Mouse (Mus musculus): ENCODE data around the gene Pcyt1b. TPM values are rescaled to one million over a fixed set of nuclear protein-coding genes. Genes with fewer than 3 reads are reported as not detected.

The Pcyt1b gene
- total and polyA plus RNA-seq, 3 experiments = 0.13 to 1.7 (median 0.35) TPM

DNA sequence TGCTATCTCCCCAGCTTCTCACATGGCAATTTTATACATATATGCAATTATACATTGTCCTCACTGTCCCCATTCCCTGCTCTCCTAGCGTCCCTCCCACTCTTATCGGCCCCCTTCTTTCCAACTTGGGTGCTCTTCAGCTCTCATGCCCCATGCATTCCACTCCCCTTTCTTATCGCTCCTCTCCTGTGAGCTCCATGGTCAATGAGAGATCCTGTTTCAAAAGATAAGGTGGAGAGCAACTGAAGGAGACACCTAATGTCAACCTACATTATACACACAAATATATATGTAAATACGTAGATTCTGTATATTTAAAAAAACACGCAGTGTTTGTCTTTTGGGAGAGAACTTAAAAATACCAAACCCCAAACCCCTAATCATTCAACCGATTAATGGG is 95.9 kb downstream of the Pcyt1b start:
- Histone ChIP-seq H3K9me3 (replicated peaks; ENCODE audit: low read length) (no peaks in the 10 kb centered on the region), H3K27me3 (replicated peaks) (no peaks in the 10 kb centered on the region), H3K4me2 (ENCODE audit: insufficient read depth, low read depth, poor library complexity, severe bottlenecking) (no peak overlapping the region), H3K4me1 (ENCODE audit: control insufficient read depth in 1 of 2, insufficient read depth in 2 of 2) (no peaks in the 10 kb centered on the region), H3K4me3 (replicated peaks in 1 of 3; ENCODE audit: low read depth in 2 of 3, low read length in 2 of 3, poor library complexity in 1 of 3) (no peak overlapping the region), H3K9ac (ENCODE audit: insufficient read depth, low read depth) (no peak overlapping the region), H3K27ac (ENCODE audit: insufficient read depth, low read depth) (no peak overlapping the region), H3K79me2 (replicated peaks; ENCODE audit: control insufficient read depth, extremely low read depth, insufficient read depth, poor library complexity, severe bottlenecking) (no peaks in the 10 kb centered on the region), H3K36me3 (replicated peaks in 1 of 2; ENCODE audit: control insufficient read depth in 1 of 2, insufficient read depth in 1 of 2, low read length in 1 of 2) (no peaks in the 10 kb centered on the region)
- TF ChIP-seq JUND (conservative IDR thresholded peaks at IDR 0.05; ENCODE audit: low read depth, low read length) = no peak
- no peak for TF ChIP-seq USF1 (IDR thresholded peaks at IDR 0.05; ENCODE audit: low read depth, low read length)
- no peak for TF ChIP-seq MEF2A (IDR thresholded peaks at IDR 0.05; ENCODE audit: borderline replicate concordance, low read depth, low read length)
- no peak for TF ChIP-seq TBP (conservative IDR thresholded peaks at IDR 0.05; ENCODE audit: low read depth, low read length)
- no peak for TF ChIP-seq KAT2A (IDR thresholded peaks at IDR 0.05; ENCODE audit: insufficient replicate concordance, low read length)
- no peak for TF ChIP-seq RAD21 (IDR thresholded peaks at IDR 0.05; ENCODE audit: low read depth, low read length)
- TF ChIP-seq RCOR1 (conservative IDR thresholded peaks at IDR 0.05; ENCODE audit: low read depth, low read length) = no peak
- TF ChIP-seq E2F4 (IDR thresholded peaks at IDR 0.05; ENCODE audit: insufficient replicate concordance, low read depth, low read length) = no peak
- TF ChIP-seq ZC3H11A (IDR thresholded peaks at IDR 0.05; ENCODE audit: low read depth, low read length) = no peak
- no peak for TF ChIP-seq SIN3A (IDR thresholded peaks at IDR 0.05; ENCODE audit: low read length)
- TF ChIP-seq MAX (IDR thresholded peaks at IDR 0.05; ENCODE audit: low read length) = no peak
- TF ChIP-seq NRF1 (IDR thresholded peaks at IDR 0.05; ENCODE audit: low read depth, low read length) = no peak
- no peak for TF ChIP-seq TCF12 (IDR thresholded peaks at IDR 0.05; ENCODE audit: low read depth, low read length)
- no peak for TF ChIP-seq MXI1 (IDR thresholded peaks at IDR 0.05; ENCODE audit: low read depth, low read length)
- TF ChIP-seq POLR2AphosphoS2 (IDR thresholded peaks at IDR 0.05; ENCODE audit: low read depth, low read length) = no peak
- no peak for TF ChIP-seq MAZ (IDR thresholded peaks at IDR 0.05; ENCODE audit: low read depth, low read length)
- no peak for TF ChIP-seq UBTF (IDR thresholded peaks at IDR 0.05; ENCODE audit: low read depth, low read length)
- no peak for TF ChIP-seq IRF4 (IDR thresholded peaks at IDR 0.05; ENCODE audit: low read depth, low read length)
- no peak for DNase-seq (ENCODE audit: extremely low read depth)
- dilution Hi-C loops (cut with MboI; ENCODE audit: extremely low pct_ligation_motif_present, extremely low pct_unique_long_range_greater_than_20kb, low sequenced_read_pairs) (no loop called here), in situ Hi-C loops (cut with MboI; ENCODE audit: low pct_ligation_motif_present, low pct_unique_long_range_greater_than_20kb, low sequenced_read_pairs) (no loop called here)

DNA sequence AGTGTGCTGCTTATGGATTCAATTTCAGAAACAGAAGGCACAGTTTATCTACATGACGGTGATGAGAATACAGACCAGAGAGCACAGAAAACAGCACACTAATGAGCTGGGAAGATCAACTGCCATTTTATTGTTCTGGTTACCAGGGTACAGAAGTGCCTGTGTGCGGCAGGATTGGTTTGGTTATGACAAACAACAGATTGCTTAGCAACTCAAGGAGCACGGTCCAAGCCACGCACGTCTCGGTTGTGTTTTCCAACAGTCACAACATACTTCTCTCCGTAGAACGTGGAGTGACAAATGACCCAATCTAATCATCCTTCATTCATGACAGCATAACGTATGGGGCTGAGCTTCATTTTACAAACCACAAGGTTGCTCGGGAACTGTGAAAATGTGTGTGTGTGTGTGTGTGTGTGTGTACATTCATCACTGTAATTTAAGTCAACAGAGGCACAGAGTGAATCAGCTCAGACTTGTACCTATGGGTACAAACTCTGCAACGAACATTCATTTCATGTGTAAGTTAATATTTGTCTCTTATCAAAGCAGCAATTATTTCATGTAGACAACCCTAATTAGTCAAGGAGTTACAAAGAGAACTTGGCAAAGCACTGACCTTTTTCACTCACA is 100.7 kb downstream of the Pcyt1b start:
- H3K4me1 ChIP-seq (ENCODE audit: control insufficient read depth in 1 of 2, insufficient read depth in 2 of 2) = no peaks in the 10 kb centered on the region
- no peak for TF ChIP-seq ZMIZ1 (IDR thresholded peaks at IDR 0.05; ENCODE audit: low read depth, low read length)
- TF ChIP-seq ZC3H11A (IDR thresholded peaks at IDR 0.05; ENCODE audit: low read depth, low read length) = no peak
- no peak for TF ChIP-seq RCOR1 (conservative IDR thresholded peaks at IDR 0.05; ENCODE audit: low read depth, low read length)
- no peak for TF ChIP-seq SIN3A (IDR thresholded peaks at IDR 0.05; ENCODE audit: low read length)
- no peak for TF ChIP-seq RAD21 (IDR thresholded peaks at IDR 0.05; ENCODE audit: low read depth, low read length)
- TF ChIP-seq MEF2A (IDR thresholded peaks at IDR 0.05; ENCODE audit: borderline replicate concordance, low read depth, low read length) = no peak
- no peaks in the 10 kb centered on the region for H3K9me3 ChIP-seq (replicated peaks; ENCODE audit: low read length)
- H3K27me3 ChIP-seq (replicated peaks) = no peaks in the 10 kb centered on the region
- no peaks in the 10 kb centered on the region for H3K36me3 ChIP-seq (replicated peaks in 1 of 2; ENCODE audit: control insufficient read depth in 1 of 2, insufficient read depth in 1 of 2, low read length in 1 of 2)
- no peak overlapping the region for H3K4me3 ChIP-seq (replicated peaks in 1 of 3; ENCODE audit: low read depth in 2 of 3, low read length in 2 of 3, poor library complexity in 1 of 3)
- H3K4me2 ChIP-seq (ENCODE audit: insufficient read depth, low read depth, poor library complexity, severe bottlenecking) = no peak overlapping the region
- H3K9ac ChIP-seq (ENCODE audit: insufficient read depth, low read depth) = no peak overlapping the region
- in situ Hi-C loops (cut with MboI; ENCODE audit: low pct_ligation_motif_present, low pct_unique_long_range_greater_than_20kb, low sequenced_read_pairs) = no loop called here
- no peaks in the 10 kb centered on the region for H3K79me2 ChIP-seq (replicated peaks; ENCODE audit: control insufficient read depth, extremely low read depth, insufficient read depth, poor library complexity, severe bottlenecking)
- H3K27ac ChIP-seq (ENCODE audit: insufficient read depth, low read depth) = no peak overlapping the region
- no peak for DNase-seq (ENCODE audit: extremely low read depth)
- dilution Hi-C loops (cut with MboI; ENCODE audit: extremely low pct_ligation_motif_present, extremely low pct_unique_long_range_greater_than_20kb, low sequenced_read_pairs) = no loop called here
